Mouse (Mus musculus) MEL (cell line): ENCODE data around the gene Hist1h1t. TPM values are rescaled to one million over a fixed set of nuclear protein-coding genes. Genes with fewer than 3 reads are reported as not detected.

ENCODE experiments used
- DNase-seq: peaks from one replicate; pipeline ENCODE4 v3.0.0; 2011; ENCODE audit warnings: low read depth, low spot score
- H3K27ac ChIP-seq: 2 replicates; pipeline ENCODE4 v1.5.1; 2012; ENCODE audit warnings: low read depth, mild to moderate bottlenecking, control low read depth, low read length, moderate library complexity; ENCODE audit not compliant: control insufficient read depth
- H3K27me3 ChIP-seq, 2 experiments: fragments of 150-350 bp in 1 of 2; sonication (generic) in 1 of 2; 2 replicates each; pipeline ENCODE4 v1.6.1; 2012; ENCODE audit warnings: low read length in 2 of 2, mild to moderate bottlenecking in 2 of 2, improper control_type of control experiment in 1 of 2, moderate library complexity in 1 of 2; ENCODE audit not compliant: insufficient read depth in 2 of 2, control insufficient read depth in 1 of 2
- H3K36me3 ChIP-seq, 2 experiments: 2 replicates each; pipeline ENCODE4 v1.6.1; 2012 to 2014; ENCODE audit warnings: low read length in 2 of 2, improper control_type of control experiment in 1 of 2, inconsistent platforms in 1 of 2, mild to moderate bottlenecking in 1 of 2; ENCODE audit not compliant: insufficient read depth in 2 of 2, control insufficient read depth in 1 of 2
- H3K4me1 ChIP-seq, 2 experiments: fragments of 150-350 bp in 1 of 2; sonication (generic) in 1 of 2; 2 replicates each; pipeline ENCODE4 v1.6.1; 2012; ENCODE audit warnings: low read length in 2 of 2, improper control_type of control experiment in 1 of 2, mild to moderate bottlenecking in 1 of 2; ENCODE audit not compliant: insufficient read depth in 2 of 2, control insufficient read depth in 1 of 2
- H3K4me3 ChIP-seq, 2 experiments: fragments of 150-350 bp in 1 of 2; sonication (generic) in 1 of 2; 2 replicates each; pipeline ENCODE4 v1.5.1; 2012; ENCODE audit warnings: low read depth in 2 of 2, low read length in 2 of 2, mild to moderate bottlenecking in 2 of 2, moderate library complexity in 2 of 2, control low read depth in 1 of 2, improper control_type of control experiment in 1 of 2; ENCODE audit not compliant: control insufficient read depth in 1 of 2, insufficient read depth in 1 of 2
- H3K79me2 ChIP-seq: 2 replicates; pipeline ENCODE4 v1.6.1; 2012; ENCODE audit warnings: mild to moderate bottlenecking, low read length, moderate library complexity; ENCODE audit not compliant: control insufficient read depth, poor library complexity, insufficient read depth
- H3K9ac ChIP-seq: 2 replicates; pipeline ENCODE4 v1.6.1; 2012; ENCODE audit warnings: low read depth, mild to moderate bottlenecking, control low read depth, low read length, moderate library complexity; ENCODE audit not compliant: control insufficient read depth, poor library complexity, severe bottlenecking
- H3K9me3 ChIP-seq: fragments of 150-350 bp; sonication (generic); replicated peaks from 2 replicates; pipeline ENCODE4 v1.6.1; 2012; ENCODE audit warnings: mild to moderate bottlenecking, low read length, improper control_type of control experiment, moderate library complexity; ENCODE audit not compliant: insufficient read depth
- CHD1 ChIP-seq: IDR thresholded peaks from 2 replicates; pipeline ENCODE4 v1.6.1; 2012; ENCODE audit warnings: low read depth, mild to moderate bottlenecking, inconsistent platforms, low read length, improper control_type of control experiment
- CHD2 ChIP-seq: IDR thresholded peaks from 2 replicates; pipeline ENCODE4 v1.6.1; 2011; ENCODE audit warnings: low read length, improper control_type of control experiment
- CTCF ChIP-seq, 3 experiments: IDR thresholded peaks in 2 of 3; conservative IDR thresholded peaks in 1 of 3; 2 replicates each; pipeline ENCODE4 v1.5.1; 2011 to 2012; ENCODE audit warnings: low read length in 3 of 3, low read depth in 2 of 3, mild to moderate bottlenecking in 2 of 3, improper control_type of control experiment in 1 of 3, inconsistent platforms in 1 of 3, mixed read lengths in 1 of 3, moderate library complexity in 1 of 3; ENCODE audit not compliant: control insufficient read depth in 1 of 3, insufficient read depth in 1 of 3, poor library complexity in 1 of 3, severe bottlenecking in 1 of 3
- EP300 ChIP-seq, 2 experiments: IDR thresholded peaks; 2 replicates each; pipeline ENCODE4 v1.6.1; 2011; ENCODE audit warnings: improper control_type of control experiment in 2 of 2, low read length in 2 of 2, low read depth in 1 of 2, mild to moderate bottlenecking in 1 of 2
- ETS1 ChIP-seq: IDR thresholded peaks from 2 replicates; pipeline ENCODE4 v1.6.1; 2012; ENCODE audit warnings: low read depth, mild to moderate bottlenecking, inconsistent platforms, low read length, improper control_type of control experiment, moderate library complexity
- GATA1 ChIP-seq: IDR thresholded peaks from 2 replicates; pipeline ENCODE4 v1.6.1; 2011; ENCODE audit warnings: low read depth, low read length, improper control_type of control experiment
- HCFC1 ChIP-seq: IDR thresholded peaks from 2 replicates; pipeline ENCODE4 v1.6.1; 2012; ENCODE audit warnings: low read depth, mild to moderate bottlenecking, inconsistent platforms, low read length, improper control_type of control experiment, moderate library complexity
- KAT2A ChIP-seq: conservative IDR thresholded peaks from 2 replicates; pipeline ENCODE4 v1.6.1; 2012; ENCODE audit warnings: low read depth, low read length, improper control_type of control experiment, inconsistent platforms
- MAZ ChIP-seq: IDR thresholded peaks from 2 replicates; pipeline ENCODE4 v1.6.1; 2012; ENCODE audit warnings: low read depth, mild to moderate bottlenecking, inconsistent platforms, low read length, improper control_type of control experiment
- MEF2A ChIP-seq: IDR thresholded peaks from 2 replicates; pipeline ENCODE4 v1.6.1; 2014; ENCODE audit warnings: low read depth, mild to moderate bottlenecking, inconsistent platforms, low read length, improper control_type of control experiment; ENCODE audit not compliant: poor library complexity, insufficient replicate concordance, severe bottlenecking; ENCODE audit errors: extremely low read depth
- MYB ChIP-seq: IDR thresholded peaks from 2 replicates; pipeline ENCODE4 v1.6.1; 2011; ENCODE audit warnings: mild to moderate bottlenecking, low read depth, low read length, improper control_type of control experiment
- MYC ChIP-seq: IDR thresholded peaks from 2 replicates; pipeline ENCODE4 v1.6.1; 2011; ENCODE audit warnings: low read depth, mild to moderate bottlenecking, low read length, improper control_type of control experiment, moderate library complexity
- NRF1 ChIP-seq: IDR thresholded peaks from 2 replicates; pipeline ENCODE4 v1.6.1; 2014; ENCODE audit warnings: low read depth, mild to moderate bottlenecking, inconsistent platforms, low read length, improper control_type of control experiment, moderate library complexity; ENCODE audit not compliant: poor library complexity, insufficient read depth, severe bottlenecking
- POLR2A ChIP-seq, 2 experiments: IDR thresholded peaks; 2 replicates each; pipeline ENCODE4 v1.6.1; 2011 to 2012; ENCODE audit warnings: low read length in 2 of 2, mild to moderate bottlenecking in 2 of 2, control low read depth in 1 of 2, improper control_type of control experiment in 1 of 2, low read depth in 1 of 2, moderate library complexity in 1 of 2; ENCODE audit not compliant: control insufficient read depth in 1 of 2, insufficient read depth in 1 of 2, poor library complexity in 1 of 2
- POLR2AphosphoS5 ChIP-seq: IDR thresholded peaks from 2 replicates; pipeline ENCODE4 v1.6.1; 2012; ENCODE audit warnings: low read depth, borderline replicate concordance, mild to moderate bottlenecking, inconsistent platforms, low read length, moderate library complexity, mixed read lengths
- RAD21 ChIP-seq: IDR thresholded peaks from 2 replicates; pipeline ENCODE4 v1.6.1; 2011; ENCODE audit warnings: mild to moderate bottlenecking, low read depth, low read length, improper control_type of control experiment
- SMC3 ChIP-seq: IDR thresholded peaks from 2 replicates; pipeline ENCODE4 v1.6.1; 2011; ENCODE audit warnings: low read depth, low read length, improper control_type of control experiment
- TAL1 ChIP-seq: IDR thresholded peaks from 2 replicates; pipeline ENCODE4 v1.6.1; 2012; ENCODE audit warnings: mild to moderate bottlenecking, inconsistent platforms, low read length, moderate library complexity, mixed read lengths
- TCF12 ChIP-seq: IDR thresholded peaks from 2 replicates; pipeline ENCODE4 v1.6.1; 2014; ENCODE audit warnings: low read depth, mild to moderate bottlenecking, inconsistent platforms, low read length, improper control_type of control experiment, moderate library complexity
- ZMIZ1 ChIP-seq: IDR thresholded peaks from 2 replicates; pipeline ENCODE4 v1.6.1; 2012; ENCODE audit warnings: low read depth, mild to moderate bottlenecking, inconsistent platforms, low read length, improper control_type of control experiment, moderate library complexity
- ZNF384 ChIP-seq: IDR thresholded peaks from 2 replicates; pipeline ENCODE4 v1.6.1; 2012; ENCODE audit warnings: low read depth, mild to moderate bottlenecking, inconsistent platforms, low read length, improper control_type of control experiment
- polyA plus RNA-seq, 2 experiments: library from polyadenylated mRNA; stranded (reverse) in 1 of 2; unstranded in 1 of 2; fragments of >175 nt in 1 of 2; fragments of >200 nt in 1 of 2; gene quantifications; 2 replicates each; pipeline versions ENCODE4 v1.2.1 to v1.2.4; 2012; ENCODE audit warnings: low replicate concordance in 2 of 2, low read depth in 1 of 2; ENCODE audit not compliant: insufficient read length in 2 of 2, insufficient read depth in 1 of 2, missing spikeins in 1 of 2
- total RNA-seq: library from RNA; depleted of rRNA; stranded (reverse); fragments of 300-350 nt; gene quantifications from 2 replicates; pipeline ENCODE4 v1.2.3, GENCODE M21; 2012

Gene Hist1h1t
- total and polyA plus RNA-seq, 3 experiments, result 2.7 TPM; not detected in 2

- Histone ChIP-seq H3K4me1 (no peaks in the 10 kb centered on the region), H3K27ac (no peak overlapping the region), H3K79me2 (no peaks in the 10 kb centered on the region), H3K36me3 (no peaks in the 10 kb centered on the region), H3K4me3 (no peak overlapping the region), H3K9ac (no peak overlapping the region), H3K27me3 (peaks cover 4 to 5% of the 10 kb centered on the region in 2 experiments), H3K9me3 (no peaks in the 10 kb centered on the region)
- DNase-seq, result no peak
- TF ChIP-seq EP300 (IDR thresholded peaks at IDR 0.05; ENCODE audit: low read depth in 1 of 2, low read length in 2 of 2) (no peak), CHD1 (no peak), KAT2A (no peak), CHD2 (no peak), NRF1 (no peak), ZNF384 (no peak), TAL1 (no peak), MYB (no peak), ETS1 (no peak)
These were observed 33.1 kb upstream of the Hist1h1t start for GRCm38 (mm10) chr13:23662536-23662935.

GRCm38 (mm10) chr13:23681990-23682582, 13.5 kb upstream of the Hist1h1t start:
- no peak overlapping the region; a peak in 1 of 4 replicates for H3K4me3 ChIP-seq
- no peaks in the 10 kb centered on the region for H3K27me3 ChIP-seq
- TF ChIP-seq SMC3, result no peak
- TF ChIP-seq POLR2AphosphoS5, result no peak
- no peak for TF ChIP-seq CHD2
- no peak for TF ChIP-seq POLR2A (IDR thresholded peaks at IDR 0.05; ENCODE audit: control insufficient read depth in 1 of 2, insufficient read depth in 1 of 2, low read depth in 1 of 2, low read length in 2 of 2, poor library complexity in 1 of 2)
- TF ChIP-seq GATA1, result no peak
- TF ChIP-seq TCF12, result no peak
- no peak for TF ChIP-seq MYB
- no peak for TF ChIP-seq MAZ
- no peak for TF ChIP-seq CTCF (IDR thresholded peaks at IDR 0.05 in 2 of 3, conservative IDR thresholded peaks at IDR 0.05 in 1 of 3; ENCODE audit: control insufficient read depth in 1 of 3, insufficient read depth in 1 of 3, low read depth in 2 of 3, low read length in 3 of 3, poor library complexity in 1 of 3, severe bottlenecking in 1 of 3)
- no peak for TF ChIP-seq KAT2A
- TF ChIP-seq MYC, result no peak
- no peak for TF ChIP-seq ZNF384
- no peak for TF ChIP-seq TAL1
- no peak for TF ChIP-seq MEF2A
- TF ChIP-seq HCFC1, result no peak
- TF ChIP-seq ZMIZ1, result no peak
- TF ChIP-seq RAD21, result no peak
- TF ChIP-seq EP300 (IDR thresholded peaks at IDR 0.05; ENCODE audit: low read depth in 1 of 2, low read length in 2 of 2), result no peak
- TF ChIP-seq, all 39 proteins: peak for 0
- Histone ChIP-seq H3K79me2 (no peaks in the 10 kb centered on the region), H3K4me1 (peaks cover 0 to 14% of the 10 kb centered on the region in 2 experiments; a peak in 2 of 4 replicates), H3K9me3 (no peaks in the 10 kb centered on the region), H3K36me3 (peaks cover 0 to 19% of the 10 kb centered on the region in 2 experiments; a peak in 2 of 4 replicates), H3K9ac (peak overlapping the region; percentile 75), H3K27ac (peak overlapping the region; percentile 86)
- DNase-seq, result peak; percentile 72
